Mouse (Mus musculus): Measurements from ENCODE around the gene Erp27. TPM values are rescaled to one million over a fixed set of nuclear protein-coding genes. Genes with fewer than 3 reads are reported as not detected.

Erp27 gene
- polyA plus RNA-seq, 1 experiment = 0.05 TPM

- Histone ChIP-seq H3K4me2 (ENCODE audit: low read depth) (no peak overlapping the region), H3K36me3 (ENCODE audit: control insufficient read depth, insufficient read depth) (no peaks in the 10 kb centered on the region), H3K27me3 (ENCODE audit: control insufficient read depth, insufficient read depth, insufficient read length) (no peaks in the 10 kb centered on the region), H3K4me3 (no peak overlapping the region), H3ac (ENCODE audit: control insufficient read depth, insufficient read length) (no peak overlapping the region), H3K79me2 (ENCODE audit: control insufficient read depth, insufficient read depth) (no peaks in the 10 kb centered on the region)
- TF ChIP-seq USF1 (IDR thresholded peaks at IDR 0.05; ENCODE audit: low read depth) (no peak), MAX (IDR thresholded peaks at IDR 0.05; ENCODE audit: low read depth) (no peak), POLR2AphosphoS2 (IDR thresholded peaks at IDR 0.05; ENCODE audit: insufficient read length, low read depth) (no peak), SRF (IDR thresholded peaks at IDR 0.05; ENCODE audit: control insufficient read depth, insufficient read length, low read depth) (no peak), E2F4 (IDR thresholded peaks at IDR 0.05; ENCODE audit: insufficient read depth) (no peak), CEBPB (IDR thresholded peaks at IDR 0.05; ENCODE audit: insufficient read depth, poor library complexity, severe bottlenecking) (no peak), TCF12 (IDR thresholded peaks at IDR 0.05; ENCODE audit: insufficient read depth, poor library complexity, severe bottlenecking) (no peak), MYOG (IDR thresholded peaks at IDR 0.05; ENCODE audit: control insufficient read depth in 1 of 3, insufficient read depth in 1 of 3, insufficient read length in 2 of 3, low read depth in 2 of 3) (no peak), MYOD1 (IDR thresholded peaks at IDR 0.05; ENCODE audit: control insufficient read depth in 1 of 3, insufficient read length in 2 of 3, low read depth in 2 of 3) (no peak)
These were observed 53.1 kb downstream of the Erp27 start for GRCm38 (mm10) chr6:136868921-136869320.

GRCm38 (mm10) chr6:136866150-136866549 lies 55.8 kb downstream of the Erp27 start:
- Histone ChIP-seq H3K4me2 (ENCODE audit: low read depth) (no peak overlapping the region), H3K36me3 (ENCODE audit: control insufficient read depth, insufficient read depth) (no peaks in the 10 kb centered on the region), H3K27me3 (ENCODE audit: control insufficient read depth, insufficient read depth, insufficient read length) (no peaks in the 10 kb centered on the region), H3K4me3 (no peak overlapping the region), H3K79me2 (ENCODE audit: control insufficient read depth, insufficient read depth) (no peaks in the 10 kb centered on the region), H3ac (ENCODE audit: control insufficient read depth, insufficient read length) (no peak overlapping the region)
- no peak for TF ChIP-seq POLR2A (IDR thresholded peaks at IDR 0.05; ENCODE audit: insufficient read length, low read depth)
- no peak for TF ChIP-seq TCF12 (IDR thresholded peaks at IDR 0.05; ENCODE audit: insufficient read depth, poor library complexity, severe bottlenecking)
- TF ChIP-seq REST (IDR thresholded peaks at IDR 0.05; ENCODE audit: insufficient read depth, insufficient read length) = no peak
- no peak for TF ChIP-seq SRF (IDR thresholded peaks at IDR 0.05; ENCODE audit: control insufficient read depth, insufficient read length, low read depth)
- no peak for TF ChIP-seq MYOD1 (IDR thresholded peaks at IDR 0.05; ENCODE audit: control insufficient read depth in 1 of 3, insufficient read length in 2 of 3, low read depth in 2 of 3)
- TF ChIP-seq MAX (IDR thresholded peaks at IDR 0.05; ENCODE audit: low read depth) = no peak

GRCm38 (mm10) chr6:136865360-136865759 lies 56.6 kb downstream of the Erp27 start:
- no peak overlapping the region for H3K4me3 ChIP-seq
- H3K79me2 ChIP-seq (ENCODE audit: control insufficient read depth, insufficient read depth) = no peaks in the 10 kb centered on the region
- H3K4me2 ChIP-seq (ENCODE audit: low read depth) = no peak overlapping the region
- H3K27me3 ChIP-seq (ENCODE audit: control insufficient read depth, insufficient read depth, insufficient read length) = no peaks in the 10 kb centered on the region
- no peak for TF ChIP-seq TCF12 (IDR thresholded peaks at IDR 0.05; ENCODE audit: insufficient read depth, poor library complexity, severe bottlenecking)
- TF ChIP-seq MYOD1 (IDR thresholded peaks at IDR 0.05; ENCODE audit: control insufficient read depth in 1 of 3, insufficient read length in 2 of 3, low read depth in 2 of 3) = no peak
- no peak for TF ChIP-seq REST (IDR thresholded peaks at IDR 0.05; ENCODE audit: insufficient read depth, insufficient read length)
- TF ChIP-seq E2F4 (IDR thresholded peaks at IDR 0.05; ENCODE audit: insufficient read depth) = no peak
- TF ChIP-seq POLR2AphosphoS2 (IDR thresholded peaks at IDR 0.05; ENCODE audit: insufficient read length, low read depth) = no peak
- TF ChIP-seq MAX (IDR thresholded peaks at IDR 0.05; ENCODE audit: low read depth) = no peak
- TF ChIP-seq TCF3 (IDR thresholded peaks at IDR 0.05; ENCODE audit: insufficient read length, low read depth) = no peak
- no peak for TF ChIP-seq POLR2A (IDR thresholded peaks at IDR 0.05; ENCODE audit: insufficient read length, low read depth)
- no peak for TF ChIP-seq MYOG (IDR thresholded peaks at IDR 0.05; ENCODE audit: control insufficient read depth in 1 of 3, insufficient read depth in 1 of 3, insufficient read length in 2 of 3, low read depth in 2 of 3)
- TF ChIP-seq CEBPB (IDR thresholded peaks at IDR 0.05; ENCODE audit: insufficient read depth, poor library complexity, severe bottlenecking) = no peak
- TF ChIP-seq SRF (IDR thresholded peaks at IDR 0.05; ENCODE audit: control insufficient read depth, insufficient read length, low read depth) = no peak
- no peak for TF ChIP-seq USF1 (IDR thresholded peaks at IDR 0.05; ENCODE audit: low read depth)
- no peak overlapping the region for H3ac ChIP-seq (ENCODE audit: control insufficient read depth, insufficient read length)
- no peaks in the 10 kb centered on the region for H3K36me3 ChIP-seq (ENCODE audit: control insufficient read depth, insufficient read depth)

- no peaks in the 10 kb centered on the region for H3K79me2 ChIP-seq (ENCODE audit: control insufficient read depth, insufficient read depth)
- H3K27me3 ChIP-seq (ENCODE audit: control insufficient read depth, insufficient read depth, insufficient read length) = no peaks in the 10 kb centered on the region
- H3K36me3 ChIP-seq (ENCODE audit: control insufficient read depth, insufficient read depth) = no peaks in the 10 kb centered on the region
- no peak overlapping the region for H3K4me3 ChIP-seq
- no peak for TF ChIP-seq POLR2A (IDR thresholded peaks at IDR 0.05; ENCODE audit: insufficient read length, low read depth)
- no peak for TF ChIP-seq TCF3 (IDR thresholded peaks at IDR 0.05; ENCODE audit: insufficient read length, low read depth)
- TF ChIP-seq REST (IDR thresholded peaks at IDR 0.05; ENCODE audit: insufficient read depth, insufficient read length) = no peak
- TF ChIP-seq MYOD1 (IDR thresholded peaks at IDR 0.05; ENCODE audit: control insufficient read depth in 1 of 3, insufficient read length in 2 of 3, low read depth in 2 of 3) = no peak
- TF ChIP-seq POLR2AphosphoS2 (IDR thresholded peaks at IDR 0.05; ENCODE audit: insufficient read length, low read depth) = no peak
- no peak for TF ChIP-seq E2F4 (IDR thresholded peaks at IDR 0.05; ENCODE audit: insufficient read depth)
- no peak for TF ChIP-seq USF1 (IDR thresholded peaks at IDR 0.05; ENCODE audit: low read depth)
- TF ChIP-seq MYOG (IDR thresholded peaks at IDR 0.05; ENCODE audit: control insufficient read depth in 1 of 3, insufficient read depth in 1 of 3, insufficient read length in 2 of 3, low read depth in 2 of 3) = no peak
- TF ChIP-seq TCF12 (IDR thresholded peaks at IDR 0.05; ENCODE audit: insufficient read depth, poor library complexity, severe bottlenecking) = no peak
- no peak for TF ChIP-seq CEBPB (IDR thresholded peaks at IDR 0.05; ENCODE audit: insufficient read depth, poor library complexity, severe bottlenecking)
- no peak for TF ChIP-seq SRF (IDR thresholded peaks at IDR 0.05; ENCODE audit: control insufficient read depth, insufficient read length, low read depth)
- TF ChIP-seq MAX (IDR thresholded peaks at IDR 0.05; ENCODE audit: low read depth) = no peak
- no peak overlapping the region for H3ac ChIP-seq (ENCODE audit: control insufficient read depth, insufficient read length)
- H3K4me2 ChIP-seq (ENCODE audit: low read depth) = peak overlapping the region; percentile 78
These were observed 61.0 kb downstream of the Erp27 start for GRCm38 (mm10) chr6:136861020-136861419.

- H3K4me3 ChIP-seq = no peak overlapping the region
- H3K27me3 ChIP-seq (ENCODE audit: control insufficient read depth, insufficient read depth, insufficient read length) = no peaks in the 10 kb centered on the region
- H3K79me2 ChIP-seq (ENCODE audit: control insufficient read depth, insufficient read depth) = no peaks in the 10 kb centered on the region
- no peak overlapping the region for H3K4me2 ChIP-seq (ENCODE audit: low read depth)
- TF ChIP-seq REST (IDR thresholded peaks at IDR 0.05; ENCODE audit: insufficient read depth, insufficient read length) (no peak), POLR2A (IDR thresholded peaks at IDR 0.05; ENCODE audit: insufficient read length, low read depth) (no peak), E2F4 (IDR thresholded peaks at IDR 0.05; ENCODE audit: insufficient read depth) (no peak), MAX (IDR thresholded peaks at IDR 0.05; ENCODE audit: low read depth) (no peak), TCF3 (IDR thresholded peaks at IDR 0.05; ENCODE audit: insufficient read length, low read depth) (no peak), CEBPB (IDR thresholded peaks at IDR 0.05; ENCODE audit: insufficient read depth, poor library complexity, severe bottlenecking) (no peak), MYOG (IDR thresholded peaks at IDR 0.05; ENCODE audit: control insufficient read depth in 1 of 3, insufficient read depth in 1 of 3, insufficient read length in 2 of 3, low read depth in 2 of 3) (no peak), SRF (IDR thresholded peaks at IDR 0.05; ENCODE audit: control insufficient read depth, insufficient read length, low read depth) (no peak), MYOD1 (IDR thresholded peaks at IDR 0.05; ENCODE audit: control insufficient read depth in 1 of 3, insufficient read length in 2 of 3, low read depth in 2 of 3) (no peak), POLR2AphosphoS2 (IDR thresholded peaks at IDR 0.05; ENCODE audit: insufficient read length, low read depth) (no peak), TCF12 (IDR thresholded peaks at IDR 0.05; ENCODE audit: insufficient read depth, poor library complexity, severe bottlenecking) (no peak), USF1 (IDR thresholded peaks at IDR 0.05; ENCODE audit: low read depth) (no peak)
- no peaks in the 10 kb centered on the region for H3K36me3 ChIP-seq (ENCODE audit: control insufficient read depth, insufficient read depth)
- no peak overlapping the region for H3ac ChIP-seq (ENCODE audit: control insufficient read depth, insufficient read length)
These were observed 63.6 kb downstream of the Erp27 start for GRCm38 (mm10) chr6:136858420-136858819.

Data from myocyte (in vitro differentiated cells).